Mouse (Mus musculus): ENCODE measurements around the gene Parp4.

- TF ChIP-seq CTCF (IDR thresholded peaks at IDR 0.05), result no peak
- TF ChIP-seq EP300 (IDR thresholded peaks at IDR 0.05), result no peak
These were observed 37.8 kb downstream of the Parp4 start for GRCm38 (mm10) chr14:56613212-56613611.
